Comparison of ENCODE assay signal across 22 mouse cellular contexts in the genomic region with DNA sequence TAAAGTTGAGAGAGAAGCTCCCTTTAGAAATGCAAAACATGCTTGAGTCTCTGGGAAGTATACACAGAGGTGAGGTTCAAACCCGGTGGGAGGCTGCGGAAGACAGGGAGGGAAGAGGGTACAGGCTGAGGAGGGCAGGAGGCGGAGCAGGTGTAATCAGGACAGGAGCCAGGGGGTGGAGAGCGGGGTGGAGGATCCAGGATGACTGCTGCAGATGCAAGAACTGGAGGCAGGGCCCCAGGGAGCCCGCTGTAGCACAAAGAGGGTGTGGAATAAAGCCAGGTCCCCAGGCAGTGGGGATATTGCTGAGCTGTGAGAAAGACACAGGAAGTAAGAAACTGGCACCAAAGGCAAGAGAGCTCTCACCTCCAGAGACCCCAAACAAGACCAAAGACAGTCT. TPM values are rescaled to one million over a fixed set of nuclear protein-coding genes. Genes with fewer than 3 reads are reported as not detected.
A peak's percentile ranks its signal among the peaks of the same experiment; 100 is the strongest.
DNase-seq lines count a peak whose midpoint lies in the region; ATAC-seq lines count a peak whose summit lies in the region.
"Had no signal": no experiment of that assay in that cellular context is flagged by ENCODE, and none has a peak within 500 bp of the region (broad histone marks: within the 10 kb centered on the region; RNA-seq: fewer than 3 reads in every experiment).

No protein-coding gene starts in this region.

- peak; percentile 38 for DNase-seq in cerebellum, adult 9-11 months
- no peak for DNase-seq in hindbrain, embryonic 14.5 days (ENCODE audit: low spot score)
- DNase-seq in layer of hippocampus, adult 9-10 months (ENCODE audit: low spot score) = no peak
- DNase-seq: cerebellum, adult 8-10 months; gastrocnemius, postnatal 25 days; kidney, adult 2 months; kidney, postnatal 25 days; layer of hippocampus, adult 9-11 months; left cerebral cortex, postnatal 4 days; lung, adult 18-20 months; lung, postnatal 14 days; right cerebral cortex, postnatal 14 days; spleen, adult 18-20 months; thymus, adult 2 months had no signal

- H3K4me3 ChIP-seq in hindbrain, embryonic 12.5 days = no peak overlapping the region
- H3K4me3 ChIP-seq in hindbrain, embryonic 14.5 days (replicated peaks; ENCODE audit: low read length) = no peak overlapping the region
- no peak overlapping the region for H3K4me3 ChIP-seq in neural tube, embryonic 13.5 days
- H3K4me3 ChIP-seq in neural tube, embryonic 15.5 days (replicated peaks) = no peak overlapping the region
- H3K4me3 ChIP-seq in hindbrain, embryonic 13.5 days = no peak overlapping the region
- H3K4me3 ChIP-seq: embryonic facial prominence, embryonic 15.5 days; left cerebral cortex, adult 2 months had no signal

- H3K9me3 ChIP-seq in hindbrain, embryonic 12.5 days (replicated peaks) = no peaks in the 10 kb centered on the region
- no peaks in the 10 kb centered on the region for H3K9me3 ChIP-seq in hindbrain, embryonic 14.5 days (ENCODE audit: control insufficient read depth, low read length)
- no peaks in the 10 kb centered on the region for H3K9me3 ChIP-seq in neural tube, embryonic 13.5 days
- H3K9me3 ChIP-seq in neural tube, embryonic 15.5 days (replicated peaks) = no peaks in the 10 kb centered on the region
- H3K9me3 ChIP-seq in hindbrain, embryonic 13.5 days = no peaks in the 10 kb centered on the region
- H3K9me3 ChIP-seq: embryonic facial prominence, embryonic 15.5 days had no signal

- H3K4me2 ChIP-seq in hindbrain, embryonic 12.5 days (replicated peaks) = no peak overlapping the region
- no peak overlapping the region for H3K4me2 ChIP-seq in hindbrain, embryonic 14.5 days (replicated peaks)
- 0 out of 2 replicates have a peak overlapping the region, but pooled peaks have one; percentile 5 for H3K4me2 ChIP-seq in neural tube, embryonic 13.5 days
- no peak overlapping the region for H3K4me2 ChIP-seq in neural tube, embryonic 15.5 days
- no peak overlapping the region for H3K4me2 ChIP-seq in hindbrain, embryonic 13.5 days
- H3K4me2 ChIP-seq: embryonic facial prominence, embryonic 15.5 days; liver, embryonic 11.5 days had no signal

- WGBS in hindbrain, embryonic 12.5 days = 33% methylated on average over 5 of the region's 5 CpGs
- WGBS in hindbrain, embryonic 14.5 days = 24% methylated on average over 5 of the region's 5 CpGs
- 18% methylated on average over 5 of the region's 5 CpGs for WGBS in neural tube, embryonic 13.5 days
- WGBS in neural tube, embryonic 15.5 days = 24% methylated on average over 5 of the region's 5 CpGs
- WGBS in hindbrain, embryonic 13.5 days = 27% methylated on average over 5 of the region's 5 CpGs

- no peak for ATAC-seq in cerebellum, adult (ENCODE audit: insufficient number of reproducible peaks, low FRiP score, low TSS enrichment)
- no peak for ATAC-seq in hindbrain, embryonic 12.5 days (ENCODE audit: low FRiP score)
- no peak for ATAC-seq in hindbrain, embryonic 14.5 days (ENCODE audit: low FRiP score)
- ATAC-seq in neural tube, embryonic 13.5 days (ENCODE audit: low read depth) = no peak
- ATAC-seq in neural tube, embryonic 15.5 days (ENCODE audit: low FRiP score) = no peak
- ATAC-seq in hindbrain, embryonic 13.5 days (ENCODE audit: low FRiP score) = no peak

- H3K4me1 ChIP-seq in hindbrain, embryonic 12.5 days = peaks cover 39% of the 10 kb centered on the region
- H3K4me1 ChIP-seq in hindbrain, embryonic 14.5 days (replicated peaks; ENCODE audit: control insufficient read depth, insufficient read depth, low read length) = peaks cover 25% of the 10 kb centered on the region
- peaks cover 35% of the 10 kb centered on the region for H3K4me1 ChIP-seq in neural tube, embryonic 13.5 days (replicated peaks)
- peaks cover 32% of the 10 kb centered on the region for H3K4me1 ChIP-seq in neural tube, embryonic 15.5 days
- H3K4me1 ChIP-seq in hindbrain, embryonic 13.5 days (replicated peaks) = peaks cover 44% of the 10 kb centered on the region

- 0 out of 2 replicates have a peak, but pooled peaks cover 4% of the 10 kb centered on the region for H3K36me3 ChIP-seq in hindbrain, embryonic 12.5 days
- no peaks in the 10 kb centered on the region for H3K36me3 ChIP-seq in hindbrain, embryonic 14.5 days (replicated peaks; ENCODE audit: control insufficient read depth, insufficient read depth)
- H3K36me3 ChIP-seq in neural tube, embryonic 13.5 days = no peaks in the 10 kb centered on the region
- no peaks in the 10 kb centered on the region for H3K36me3 ChIP-seq in neural tube, embryonic 15.5 days
- H3K36me3 ChIP-seq in hindbrain, embryonic 13.5 days = no peaks in the 10 kb centered on the region
- H3K36me3 ChIP-seq: embryonic facial prominence, embryonic 15.5 days had no signal

- H3K27ac ChIP-seq in hindbrain, embryonic 12.5 days = 0 out of 2 replicates have a peak overlapping the region, but pooled peaks have one; percentile 18
- no peak overlapping the region for H3K27ac ChIP-seq in hindbrain, embryonic 14.5 days
- H3K27ac ChIP-seq in neural tube, embryonic 13.5 days (replicated peaks) = peak overlapping the region; percentile 13; the same call in 1 of the 2 replicates
- no peak overlapping the region for H3K27ac ChIP-seq in neural tube, embryonic 15.5 days (replicated peaks)
- H3K27ac ChIP-seq in hindbrain, embryonic 13.5 days = peak overlapping the region; percentile 44; the same call in 1 of the 2 replicates
- H3K27ac ChIP-seq: embryonic facial prominence, embryonic 15.5 days; left cerebral cortex, adult 2 months had no signal

- H3K9ac ChIP-seq in hindbrain, embryonic 12.5 days = no peak overlapping the region
- H3K9ac ChIP-seq in hindbrain, embryonic 14.5 days = no peak overlapping the region
- H3K9ac ChIP-seq in neural tube, embryonic 13.5 days = no peak overlapping the region
- no peak overlapping the region for H3K9ac ChIP-seq in neural tube, embryonic 15.5 days (replicated peaks)
- H3K9ac ChIP-seq in hindbrain, embryonic 13.5 days = no peak overlapping the region
- H3K9ac ChIP-seq: embryonic facial prominence, embryonic 15.5 days had no signal

- H3K27me3 ChIP-seq in hindbrain, embryonic 12.5 days = no peaks in the 10 kb centered on the region
- no peaks in the 10 kb centered on the region for H3K27me3 ChIP-seq in hindbrain, embryonic 14.5 days (ENCODE audit: control insufficient read depth, insufficient read depth, low read length)
- no peaks in the 10 kb centered on the region for H3K27me3 ChIP-seq in neural tube, embryonic 13.5 days
- H3K27me3 ChIP-seq in neural tube, embryonic 15.5 days (replicated peaks) = no peaks in the 10 kb centered on the region
- no peaks in the 10 kb centered on the region for H3K27me3 ChIP-seq in hindbrain, embryonic 13.5 days
- H3K27me3 ChIP-seq: embryonic facial prominence, embryonic 15.5 days had no signal

RNA-seq across cellular contexts. Expression of gene Nfasc, which starts 38.1 kb away (rescaled TPM):
- polyA plus RNA-seq in hindbrain, embryonic 12.5 days (2016; fragmentation: Nextera tagmentation; extraction: Ambion mirVana) = 50.6 and 50.7 TPM in 2 replicates
- polyA plus RNA-seq in hindbrain, embryonic 14.5 days (2014; fragmentation: Nextera tagmentation; extraction: Ambion mirVana) = 42.8 and 44.9 TPM in 2 replicates
- 38.2 and 44.3 TPM in 2 replicates for polyA plus RNA-seq in neural tube, embryonic 13.5 days (2015; fragmentation: Nextera tagmentation; extraction: Ambion mirVana)
- polyA plus RNA-seq in neural tube, embryonic 15.5 days (2015; fragmentation: Nextera tagmentation; extraction: Ambion mirVana) = 30.7 and 37.6 TPM in 2 replicates
- polyA plus RNA-seq in hindbrain, embryonic 13.5 days (2015; fragmentation: Nextera tagmentation; extraction: Ambion mirVana) = 44.3 and 45.3 TPM in 2 replicates

Comparison
In these comparisons a context has a peak if more than half of its experiments do, and no peak if none do; other contexts are left out.
1. H3K27ac ChIP-seq: peak in hindbrain, embryonic 12.5 days (single experiment), neural tube, embryonic 13.5 days (single experiment) and hindbrain, embryonic 13.5 days (single experiment); none in hindbrain, embryonic 14.5 days (single experiment) and neural tube, embryonic 15.5 days (single experiment).